Mouse (Mus musculus) adrenal gland, adult 8-10 months (tissue): ENCODE results near the gene Polr3f. TPM values are rescaled to one million over a fixed set of nuclear protein-coding genes. Genes with fewer than 3 reads are reported as not detected.

ENCODE experiments used
- total RNA-seq, 4 experiments: library from RNA; stranded (reverse); gene quantifications; 2 replicates each; pipeline ENCODE4 v1.2.4; 2022

Polr3f gene
- total RNA-seq, 4 experiments from 2014 or later: 18.7 to 29.2 (median 24.9) TPM

Other genes with a start within 250 kb of the Polr3f start
- not detected for gene Ovol2, start 195.6 kb upstream of the Polr3f start, total RNA-seq
- gene Kat14, start 158.7 kb upstream of the Polr3f start, total RNA-seq: 10 to 100 TPM; 26.2 to 34.0 (median 31.5) TPM
- gene Pet117, start 158.7 kb upstream of the Polr3f start, total RNA-seq: 10 to 100 TPM in 2 of 4 experiments, 1 to 10 TPM in 2; 7.0 to 12.5 (median 9.8) TPM
- 10 to 100 TPM in 1 of 4 experiments, 1 to 10 TPM in 3; 3.6 to 18.8 (median 6.8) TPM for gene Dzank1, start 304 bp upstream of the Polr3f start, total RNA-seq
- gene Rbbp9, start 23.2 kb downstream of the Polr3f start, total RNA-seq: 10 to 100 TPM; 27.7 to 40.8 (median 33.8) TPM
- 100 to 1,000 TPM in 3 of 4 experiments, 10 to 100 TPM in 1; 95.4 to 103 (median 102) TPM for gene Sec23b, start 28.5 kb downstream of the Polr3f start, total RNA-seq
- 10 to 100 TPM; 54.5 to 73.8 (median 63.8) TPM for gene Smim26, start 66.3 kb downstream of the Polr3f start, total RNA-seq
- 10 to 100 TPM; 18.9 to 30.6 (median 23.7) TPM for gene Dtd1, start 72.2 kb downstream of the Polr3f start, total RNA-seq